Mouse (Mus musculus): Measurements from ENCODE around the gene Ap2a1. TPM values are rescaled to one million over a fixed set of nuclear protein-coding genes. Genes with fewer than 3 reads are reported as not detected.

Ap2a1 gene
- polyA plus RNA-seq, 1 experiment from 2014 or later = 55.5 TPM

DNA sequence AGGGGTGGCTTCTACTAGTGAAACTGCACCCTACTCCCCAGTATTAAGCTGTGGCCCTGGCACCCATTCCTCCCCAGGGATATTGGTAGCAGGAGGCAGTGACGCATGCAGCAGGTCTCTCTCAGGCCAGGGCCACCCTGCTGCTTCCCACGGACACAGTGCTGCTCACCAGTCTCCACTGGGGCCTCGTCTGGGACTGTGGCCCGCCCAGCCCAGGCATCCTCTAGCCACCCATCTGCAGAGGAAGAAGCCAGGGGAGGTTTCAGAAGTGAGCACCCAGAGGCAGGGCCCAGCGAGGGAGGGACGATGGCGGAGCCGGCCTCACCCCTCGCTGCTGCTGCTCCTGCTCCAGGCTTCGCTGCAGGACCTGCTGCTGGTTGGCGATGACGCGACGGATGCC lies 66.1 kb downstream of the Ap2a1 start:
- ATAC-seq (ENCODE audit: extremely low read depth, insufficient number of reproducible peaks, low FRiP score, low TSS enrichment) = no peak
- no peak overlapping the region for H3K27ac ChIP-seq (replicated peaks)
- H3K4me2 ChIP-seq = no peak overlapping the region
- no peaks in the 10 kb centered on the region for H3K27me3 ChIP-seq (replicated peaks)
- no peaks in the 10 kb centered on the region for H3K9me3 ChIP-seq
- H3K4me1 ChIP-seq = peaks cover 62% of the 10 kb centered on the region
- no peak overlapping the region for H3K9ac ChIP-seq
- H3K36me3 ChIP-seq = peaks cover 59% of the 10 kb centered on the region
- H3K4me3 ChIP-seq = no peak overlapping the region
- 84% methylated on average over 14 of the region's 14 CpGs for WGBS

DNA sequence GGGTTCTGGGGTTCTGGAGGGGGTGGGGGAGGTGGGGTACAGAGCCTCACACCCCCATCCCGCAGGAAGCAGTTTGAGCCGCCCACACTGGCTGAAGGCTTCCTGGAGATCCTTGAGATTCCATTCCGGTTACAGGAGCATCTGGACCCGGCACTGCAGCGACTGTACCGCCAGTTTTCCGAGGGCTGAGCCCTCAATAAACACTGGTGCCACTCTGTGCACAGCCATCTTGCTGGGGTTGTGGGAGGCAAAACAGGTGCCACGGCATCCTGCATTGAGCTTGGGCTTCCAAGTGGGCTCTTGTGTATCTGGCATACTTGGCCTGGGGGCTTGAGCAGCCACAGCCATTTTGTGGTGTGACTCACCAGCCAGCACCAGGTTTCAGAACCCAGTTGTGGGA lies 66.9 kb downstream of the Ap2a1 start:
- no peaks in the 10 kb centered on the region for H3K9me3 ChIP-seq
- peaks cover 59% of the 10 kb centered on the region for H3K36me3 ChIP-seq
- WGBS = 80% methylated on average over 8 of the region's 8 CpGs
- no peak overlapping the region for H3K9ac ChIP-seq
- H3K27ac ChIP-seq (replicated peaks) = no peak overlapping the region
- no peaks in the 10 kb centered on the region for H3K27me3 ChIP-seq (replicated peaks)
- no peak overlapping the region for H3K4me2 ChIP-seq
- H3K4me3 ChIP-seq = no peak overlapping the region
- ATAC-seq (ENCODE audit: extremely low read depth, insufficient number of reproducible peaks, low FRiP score, low TSS enrichment) = no peak
- peaks cover 62% of the 10 kb centered on the region for H3K4me1 ChIP-seq

DNA sequence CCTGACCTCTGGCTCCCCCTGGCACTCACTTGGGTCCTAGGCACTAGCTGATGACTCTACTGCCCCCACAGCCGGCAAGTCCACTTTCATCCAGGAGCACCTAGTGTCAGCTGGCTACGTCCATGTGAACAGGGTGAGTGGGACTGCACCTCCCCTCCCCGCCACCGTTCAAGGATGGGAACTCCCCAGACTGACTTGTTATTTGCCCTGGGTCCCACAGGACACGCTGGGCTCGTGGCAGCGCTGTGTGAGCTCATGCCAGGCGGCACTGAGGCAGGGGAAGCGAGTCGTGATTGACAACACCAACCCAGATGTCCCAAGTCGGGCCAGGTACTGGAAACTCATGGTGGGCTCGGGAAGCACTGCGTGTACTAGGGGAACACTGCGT lies 67.9 kb downstream of the Ap2a1 start:
- Histone ChIP-seq H3K4me2 (no peak overlapping the region), H3K4me3 (no peak overlapping the region), H3K9ac (no peak overlapping the region), H3K9me3 (no peaks in the 10 kb centered on the region), H3K27me3 (replicated peaks) (no peaks in the 10 kb centered on the region), H3K4me1 (peaks cover 56% of the 10 kb centered on the region), H3K27ac (replicated peaks) (0 out of 2 replicates have a peak overlapping the region, but pooled peaks have one; percentile 20), H3K36me3 (peaks cover 59% of the 10 kb centered on the region)
- ATAC-seq (ENCODE audit: extremely low read depth, insufficient number of reproducible peaks, low FRiP score, low TSS enrichment) = no peak
- 82% methylated on average over 14 of the region's 14 CpGs for WGBS

DNA sequence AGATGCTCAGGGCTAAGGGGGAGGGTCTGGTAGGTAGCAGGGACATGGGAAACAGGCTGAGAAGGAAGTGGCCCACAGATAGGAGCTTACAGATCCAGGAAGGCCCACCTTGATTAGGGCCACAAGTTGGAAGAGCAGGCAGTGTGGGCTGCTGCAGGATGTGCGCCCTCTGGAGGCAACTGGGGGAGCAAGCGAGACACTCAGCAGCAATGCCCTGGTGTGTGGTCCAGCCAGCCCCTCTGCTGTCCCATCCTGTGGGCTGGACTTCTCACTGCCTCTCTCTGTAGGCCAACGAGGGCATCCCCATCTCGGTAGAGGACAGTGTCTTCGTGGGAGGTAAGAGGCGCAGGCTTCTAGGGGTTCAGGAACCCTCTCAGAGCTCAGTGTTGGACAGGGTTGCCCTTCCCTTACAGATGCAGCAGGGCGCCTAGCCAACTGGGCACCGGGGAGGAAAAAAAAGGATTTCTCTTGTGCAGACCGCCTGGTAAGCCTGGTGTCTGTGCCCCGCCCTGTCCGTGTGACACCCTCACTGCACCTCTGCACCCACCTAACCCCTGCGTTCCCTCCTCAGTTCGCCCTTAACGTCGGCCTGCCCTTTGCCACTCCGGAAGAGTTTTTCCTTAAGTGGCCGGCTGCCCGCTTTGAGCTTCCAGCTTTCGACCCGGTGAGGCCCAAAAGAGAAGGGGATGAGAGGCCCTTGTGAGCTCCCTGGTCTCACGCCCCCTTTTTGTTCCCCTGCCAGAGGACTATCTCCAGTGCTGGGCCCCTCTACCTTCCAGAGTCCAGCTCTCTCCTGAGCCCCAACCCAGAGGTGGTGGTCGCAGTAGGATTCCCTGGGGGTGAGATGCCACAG lies 68.5 kb downstream of the Ap2a1 start:
- H3K4me1 ChIP-seq = peaks cover 56% of the 10 kb centered on the region
- H3K27ac ChIP-seq (replicated peaks) = peak overlapping the region; percentile 20; the same call in 1 of the 2 replicates
- ATAC-seq (ENCODE audit: extremely low read depth, insufficient number of reproducible peaks, low FRiP score, low TSS enrichment) = no peak
- peaks cover 59% of the 10 kb centered on the region for H3K36me3 ChIP-seq
- H3K9me3 ChIP-seq = no peaks in the 10 kb centered on the region
- peak overlapping the region; percentile 6; the same call in 1 of the 2 replicates for H3K4me3 ChIP-seq
- WGBS = 57% methylated on average over 22 of the region's 22 CpGs
- no peaks in the 10 kb centered on the region for H3K27me3 ChIP-seq (replicated peaks)
- H3K9ac ChIP-seq = peak overlapping the region; percentile 44; the same call in 1 of the 2 replicates
- no peak overlapping the region for H3K4me2 ChIP-seq

DNA sequence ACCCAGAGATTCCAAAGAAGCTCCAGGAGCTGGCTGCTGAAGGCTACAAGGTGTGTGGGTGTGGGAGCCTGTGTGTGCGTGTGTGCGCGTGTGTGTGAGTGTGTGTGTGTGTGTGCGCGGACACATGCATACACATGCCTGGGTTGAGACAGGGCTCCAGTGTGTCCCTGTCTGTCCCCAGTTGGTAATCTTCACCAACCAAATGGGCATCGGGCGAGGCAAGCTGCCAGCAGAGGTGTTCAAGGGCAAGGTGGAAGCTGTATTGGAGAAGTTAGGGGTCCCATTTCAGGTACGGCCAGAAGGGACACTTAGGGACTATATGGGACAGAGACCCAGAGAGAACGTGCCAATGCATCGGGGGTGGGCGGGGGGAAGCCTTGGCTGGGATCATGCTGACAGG lies 69.4 kb downstream of the Ap2a1 start:
- H3K27ac ChIP-seq (replicated peaks) = no peak overlapping the region
- H3K4me1 ChIP-seq = peaks cover 56% of the 10 kb centered on the region
- no peak overlapping the region for H3K4me2 ChIP-seq
- H3K9ac ChIP-seq = peak overlapping the region; percentile 7; the same call in 1 of the 2 replicates
- H3K4me3 ChIP-seq = no peak overlapping the region
- H3K36me3 ChIP-seq = peaks cover 51% of the 10 kb centered on the region
- no peaks in the 10 kb centered on the region for H3K27me3 ChIP-seq (replicated peaks)
- 91% methylated on average over 11 of the region's 11 CpGs for WGBS
- no peaks in the 10 kb centered on the region for H3K9me3 ChIP-seq
- ATAC-seq (ENCODE audit: extremely low read depth, insufficient number of reproducible peaks, low FRiP score, low TSS enrichment) = no peak

DNA sequence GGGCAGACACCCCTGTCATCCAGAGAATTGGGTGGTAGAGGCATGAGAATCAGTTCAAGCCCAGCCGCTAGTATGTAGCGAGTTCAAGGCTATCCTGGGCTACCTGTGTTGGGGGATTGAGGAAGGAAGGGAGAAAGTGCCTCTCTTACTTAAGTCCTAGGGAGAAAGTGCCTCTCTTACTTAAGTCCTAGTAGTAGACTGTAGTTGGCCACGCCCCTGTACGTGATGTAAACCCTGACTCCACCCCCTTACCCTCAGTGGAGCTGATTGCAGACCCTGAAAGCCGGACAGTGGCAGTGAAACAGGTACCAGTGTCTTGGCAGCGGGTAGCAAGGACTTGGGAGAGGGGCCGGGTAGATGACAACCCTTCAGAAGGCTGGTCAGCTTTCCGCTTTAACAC lies 71.4 kb downstream of the Ap2a1 start:
- peaks cover 62% of the 10 kb centered on the region for H3K4me1 ChIP-seq
- H3K27ac ChIP-seq (replicated peaks) = peak overlapping the region; percentile 93
- H3K9me3 ChIP-seq = no peaks in the 10 kb centered on the region
- 25% methylated on average over 8 of the region's 8 CpGs for WGBS
- H3K36me3 ChIP-seq = peaks cover 35% of the 10 kb centered on the region
- peak overlapping the region; percentile 94 for H3K9ac ChIP-seq
- ATAC-seq (ENCODE audit: extremely low read depth, insufficient number of reproducible peaks, low FRiP score, low TSS enrichment) = no peak
- peak overlapping the region; percentile 87 for H3K4me2 ChIP-seq
- H3K4me3 ChIP-seq = peak overlapping the region; percentile 88
- no peaks in the 10 kb centered on the region for H3K27me3 ChIP-seq (replicated peaks)

DNA sequence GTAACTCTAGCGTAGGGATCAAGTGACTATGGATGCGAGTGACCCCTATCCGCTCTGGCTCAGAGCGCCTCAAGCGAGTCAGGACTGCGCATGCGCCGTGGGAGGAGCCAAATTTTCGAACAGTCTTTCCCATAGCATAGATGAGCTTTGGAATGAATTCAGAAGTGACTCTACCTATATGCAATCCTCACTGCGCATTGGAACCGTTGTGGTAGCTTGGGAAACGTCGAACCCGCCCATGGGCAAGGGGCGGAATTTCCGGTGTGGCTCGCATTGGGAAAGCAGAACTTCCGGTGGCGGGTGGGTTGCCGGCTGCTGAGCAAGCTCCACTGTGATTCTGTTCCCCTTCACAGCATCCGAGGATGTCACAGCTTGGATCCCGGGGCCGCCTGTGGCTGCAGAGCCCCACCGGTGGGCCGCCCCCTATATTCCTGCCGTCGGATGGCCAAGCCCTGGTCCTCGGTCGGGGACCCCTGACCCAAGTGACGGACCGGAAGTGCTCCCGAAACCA lies 72.2 kb downstream of the Ap2a1 start, which contains the start of gene Pnkp:
Gene Pnkp, plus strand, starts transcription at position 98 of the 511 bp plus-strand sequence.
- no peaks in the 10 kb centered on the region for H3K9me3 ChIP-seq

DNA sequence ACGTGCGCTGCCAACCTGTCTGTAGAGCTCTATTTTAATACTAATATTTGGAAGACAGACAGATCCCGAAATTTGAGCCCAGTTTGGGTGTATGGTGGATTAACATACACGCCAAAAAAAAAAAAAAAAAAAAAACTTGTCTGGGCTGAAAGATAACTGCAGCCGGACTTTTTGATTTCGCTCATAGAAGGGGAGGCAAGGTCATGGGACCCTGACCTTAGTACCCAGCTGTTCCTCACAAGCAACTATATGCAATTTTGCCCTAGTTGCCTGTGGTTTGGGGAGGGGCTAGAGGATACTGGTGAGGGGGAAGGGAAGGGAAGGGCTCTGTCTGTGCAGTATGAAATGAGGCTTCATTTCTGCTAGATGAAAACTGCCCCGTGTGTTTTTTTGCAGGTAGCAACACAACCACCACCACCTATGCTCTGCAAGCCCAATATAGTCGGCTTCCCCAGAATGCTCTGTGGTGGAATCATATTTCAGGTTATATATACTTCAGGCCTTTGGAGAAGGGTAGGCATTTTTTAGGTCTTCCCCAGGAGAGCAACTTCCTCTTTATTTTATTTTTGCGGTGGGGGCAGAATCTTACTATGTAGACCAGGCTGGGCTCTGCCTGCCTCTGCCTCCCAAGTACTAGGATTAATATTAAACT lies 72.9 kb downstream of the Ap2a1 start:
- Histone ChIP-seq H3K27me3 (replicated peaks) (no peaks in the 10 kb centered on the region), H3K4me1 (peaks cover 74% of the 10 kb centered on the region), H3K36me3 (peaks cover 35% of the 10 kb centered on the region), H3K27ac (replicated peaks) (peak overlapping the region; percentile 93), H3K4me3 (peak overlapping the region; percentile 88), H3K4me2 (peak overlapping the region; percentile 87), H3K9me3 (no peaks in the 10 kb centered on the region), H3K9ac (peak overlapping the region; percentile 94)
- 58% methylated on average over 9 of the region's 9 CpGs for WGBS
- ATAC-seq (ENCODE audit: extremely low read depth, insufficient number of reproducible peaks, low FRiP score, low TSS enrichment) = no peak

More for the DNA sequence above, 72.2 kb downstream of the Ap2a1 start, which contains the start of gene Pnkp:
- ATAC-seq (ENCODE audit: extremely low read depth, insufficient number of reproducible peaks, low FRiP score, low TSS enrichment) = peak; percentile 5; the same call in 1 of the 2 replicates
- Histone ChIP-seq H3K4me2 (peak within 1 kb of the TSS; percentile 87), H3K4me1 (peaks cover 69% of the 10 kb centered on the region), H3K27ac (replicated peaks) (peak within 1 kb of the TSS; percentile 93), H3K9ac (peak within 1 kb of the TSS; percentile 94), H3K27me3 (replicated peaks) (no peaks in the 10 kb centered on the region), H3K36me3 (peaks cover 35% of the 10 kb centered on the region), H3K4me3 (peak within 1 kb of the TSS; percentile 88)
- WGBS = under 1% methylated on average over 32 of the region's 32 CpGs

DNA sequence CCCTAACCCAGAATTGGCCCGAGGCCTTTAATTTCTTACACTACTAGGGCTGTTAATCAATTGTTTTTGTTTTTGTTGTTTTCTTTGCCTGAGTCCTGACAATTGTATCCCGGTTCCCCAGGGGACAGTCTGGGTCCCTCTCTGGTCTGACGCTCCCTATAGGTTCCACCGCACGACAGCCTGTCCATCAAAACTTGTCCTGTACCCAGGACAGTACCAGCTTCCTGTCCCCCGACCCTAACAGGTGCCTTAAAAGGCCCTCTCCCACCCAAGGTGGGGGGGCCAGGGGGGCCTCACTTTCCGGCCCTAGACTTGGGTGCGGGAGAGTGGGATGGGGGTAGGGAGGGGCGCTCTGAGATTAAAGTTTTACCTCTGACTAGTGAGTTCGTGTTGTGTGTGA lies 74.3 kb downstream of the Ap2a1 start:
- peak overlapping the region; percentile 87 for H3K4me2 ChIP-seq
- peak overlapping the region; percentile 55 for H3K4me3 ChIP-seq
- no peaks in the 10 kb centered on the region for H3K9me3 ChIP-seq
- peaks cover 30% of the 10 kb centered on the region for H3K36me3 ChIP-seq
- H3K9ac ChIP-seq = peak overlapping the region; percentile 89
- no peak for ATAC-seq (ENCODE audit: extremely low read depth, insufficient number of reproducible peaks, low FRiP score, low TSS enrichment)
- no peaks in the 10 kb centered on the region for H3K27me3 ChIP-seq (replicated peaks)
- peaks cover 72% of the 10 kb centered on the region for H3K4me1 ChIP-seq
- WGBS = 40% methylated on average over 10 of the region's 10 CpGs
- peak overlapping the region; percentile 98 for H3K27ac ChIP-seq (replicated peaks)

DNA sequence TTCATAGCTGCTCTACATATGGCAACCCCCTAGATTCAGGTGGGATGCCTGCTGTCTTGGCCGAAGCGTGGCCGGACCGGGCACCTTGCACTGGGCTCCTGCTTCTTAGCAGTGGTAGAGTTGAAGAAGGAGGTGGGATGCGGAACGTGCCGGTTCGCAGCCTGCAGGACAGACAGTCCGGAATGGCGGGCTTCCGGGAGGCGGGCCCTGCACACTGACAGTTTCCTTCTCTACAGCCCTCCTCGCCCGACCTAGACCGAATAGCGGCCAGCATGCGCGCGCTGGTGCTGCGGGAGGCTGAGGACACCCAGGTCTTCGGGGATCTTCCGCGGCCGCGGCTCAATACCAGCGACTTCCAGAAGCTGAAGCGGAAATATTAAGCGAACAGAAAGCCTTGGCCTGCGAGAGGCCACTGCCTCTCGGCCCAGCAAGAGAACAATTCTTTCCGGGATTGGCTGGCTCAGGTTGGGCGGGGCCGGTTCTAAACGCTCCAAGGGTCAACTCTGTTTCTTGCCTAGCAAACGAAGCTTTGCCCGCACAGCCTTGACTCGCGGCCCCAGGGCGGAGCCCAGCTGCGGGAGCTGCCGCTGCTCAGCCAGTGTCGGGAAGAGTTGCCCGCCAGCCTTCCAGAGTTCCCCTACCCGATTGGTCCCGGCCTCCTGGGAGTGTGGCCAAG lies 74.8 kb downstream of the Ap2a1 start:
- Histone ChIP-seq H3K9ac (peak overlapping the region; percentile 89), H3K36me3 (peaks cover 25% of the 10 kb centered on the region), H3K4me3 (peak overlapping the region; percentile 55), H3K4me1 (peaks cover 72% of the 10 kb centered on the region), H3K27me3 (replicated peaks) (no peaks in the 10 kb centered on the region), H3K4me2 (peak overlapping the region; percentile 87), H3K27ac (replicated peaks) (peak overlapping the region; percentile 98), H3K9me3 (no peaks in the 10 kb centered on the region)
- WGBS = 4% methylated on average over 45 of the region's 45 CpGs
- peak; percentile 51 for ATAC-seq (ENCODE audit: extremely low read depth, insufficient number of reproducible peaks, low FRiP score, low TSS enrichment)
